Mouse (Mus musculus) neural tube, embryonic 11.5 days (tissue): ENCODE data around the gene Nol11. TPM values are rescaled to one million over a fixed set of nuclear protein-coding genes. Genes with fewer than 3 reads are reported as not detected.

Experiments
- polyA plus RNA-seq: library from polyadenylated mRNA; unstranded; fragments of >200 nt; fragmentation: Nextera tagmentation; extraction: Ambion mirVana; gene quantifications from 2 replicates; pipeline ENCODE4 v1.2.1, GENCODE M21; 2014

Nol11 gene
- polyA plus RNA-seq, 1 experiment from 2014 or later: 74.0 TPM

Other genes with a start within 250 kb of the Nol11 start
- 632 and 636 TPM in 2 replicates for gene Kpna2, start 189.8 kb downstream of the Nol11 start, polyA plus RNA-seq
- 3.5 and 4.5 TPM in 2 replicates for gene 1810010H24Rik, start 163.7 kb downstream of the Nol11 start, polyA plus RNA-seq
- 37.6 and 39.3 TPM in 2 replicates for gene Bptf, start 57.3 kb downstream of the Nol11 start, polyA plus RNA-seq